Mouse (Mus musculus) megakaryocyte, embryonic 14.5 days (primary cell): ENCODE data around the gene Polr1d.

ENCODE experiments used
- FLI1 ChIP-seq: IDR thresholded peaks from 2 replicates; pipeline ENCODE4 v1.6.1; 2012; ENCODE audit warnings: low read length, inconsistent platforms, mixed read lengths
- GATA1 ChIP-seq: IDR thresholded peaks from 3 replicates; pipeline ENCODE4 v1.6.1; 2012; ENCODE audit warnings: mixed read lengths, low read length, inconsistent platforms, borderline replicate concordance

DNA sequence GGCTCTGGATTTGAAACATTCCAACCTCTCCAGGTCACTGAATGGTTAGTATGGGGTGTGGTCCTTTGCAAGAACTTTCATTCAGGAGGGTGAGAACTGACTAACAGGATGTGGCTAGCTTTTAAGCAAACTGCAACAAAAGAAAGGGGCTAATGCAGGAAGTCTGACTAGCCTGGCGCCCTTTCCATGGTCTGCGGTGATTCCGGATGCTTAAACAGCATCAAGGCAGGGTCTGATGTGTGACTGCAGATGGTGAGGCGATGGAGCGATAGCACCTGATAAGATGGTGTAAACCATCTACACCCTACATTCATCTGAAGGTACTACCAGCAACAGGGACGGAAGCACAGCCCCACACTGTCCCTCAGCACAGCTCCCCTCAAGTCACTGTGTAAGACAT is 82.5 kb downstream of the Polr1d start:
- TF ChIP-seq GATA1 (no peak), FLI1 (no peak)
